Mouse (Mus musculus): ENCODE data around the gene Nell2. TPM values are rescaled to one million over a fixed set of nuclear protein-coding genes. Genes with fewer than 3 reads are reported as not detected.

The Nell2 gene
- polyA plus RNA-seq (2012; ENCODE audit: low replicate concordance): not detected in 2 replicates

DNA sequence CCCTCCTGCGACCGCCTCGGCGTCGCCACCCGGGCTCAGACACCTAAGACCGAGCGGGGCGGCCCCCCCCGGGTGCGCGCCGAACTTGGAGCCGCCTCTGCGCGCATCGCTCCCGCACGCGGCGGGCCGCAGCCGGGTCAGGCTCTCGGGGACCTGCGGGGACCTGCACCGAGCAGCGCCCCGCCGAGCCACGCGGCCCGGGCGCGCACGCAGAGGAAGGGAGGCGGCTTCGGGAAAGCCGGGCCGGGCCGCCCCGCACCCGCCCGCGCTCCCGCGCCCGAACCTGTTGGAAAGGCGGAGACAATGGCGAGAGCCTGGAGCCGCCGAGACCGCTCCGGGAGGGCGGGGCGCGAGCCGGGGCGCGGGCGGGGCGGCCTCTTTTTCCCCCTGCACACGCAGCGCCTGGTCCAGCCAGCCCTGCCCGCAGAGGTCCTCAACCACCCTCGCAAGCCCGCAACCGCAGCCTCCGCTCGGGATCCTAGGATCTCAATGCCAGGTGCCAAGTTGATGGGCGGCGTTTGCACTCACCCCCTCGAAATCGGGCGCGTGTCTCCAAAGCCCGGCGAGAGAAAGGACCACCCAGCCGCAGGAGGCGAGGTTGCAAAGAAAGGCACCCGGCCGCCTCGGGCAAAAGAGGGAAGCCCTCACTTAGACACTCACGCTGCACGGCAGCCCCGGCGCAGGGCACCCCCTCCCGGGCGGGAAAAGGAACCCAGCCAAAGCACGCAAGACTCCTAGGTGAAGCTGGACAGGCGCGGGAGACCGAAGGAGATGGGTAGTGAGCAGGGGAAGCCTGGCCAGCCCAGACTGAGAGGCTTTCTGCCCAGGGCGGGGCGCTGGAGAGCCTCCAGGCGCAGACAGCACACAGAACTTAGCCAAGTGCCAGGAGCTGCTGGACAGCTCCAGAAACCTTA is at the start of gene Nell2:
Gene Nell2 (minus strand): TSS at position 612 of the 914 bp plus-strand sequence.

Other genes starting within 250 kb of the Nell2 start
- not detected in 2 replicates for gene Dbx2, start 127.4 kb upstream of the Nell2 start, polyA plus RNA-seq (2012; ENCODE audit: low replicate concordance)